Mouse (Mus musculus): ENCODE data around the gene Gm10681. TPM values are rescaled to one million over a fixed set of nuclear protein-coding genes. Genes with fewer than 3 reads are reported as not detected.
"Not testable (repeated sequence)": the region's sequence is repeated elsewhere in the genome, so short reads cannot be mapped to it uniquely, and the experiment has no call there.

Gene Gm10681
- polyA plus RNA-seq, 1 experiment from 2014 or later, result not detected

DNA sequence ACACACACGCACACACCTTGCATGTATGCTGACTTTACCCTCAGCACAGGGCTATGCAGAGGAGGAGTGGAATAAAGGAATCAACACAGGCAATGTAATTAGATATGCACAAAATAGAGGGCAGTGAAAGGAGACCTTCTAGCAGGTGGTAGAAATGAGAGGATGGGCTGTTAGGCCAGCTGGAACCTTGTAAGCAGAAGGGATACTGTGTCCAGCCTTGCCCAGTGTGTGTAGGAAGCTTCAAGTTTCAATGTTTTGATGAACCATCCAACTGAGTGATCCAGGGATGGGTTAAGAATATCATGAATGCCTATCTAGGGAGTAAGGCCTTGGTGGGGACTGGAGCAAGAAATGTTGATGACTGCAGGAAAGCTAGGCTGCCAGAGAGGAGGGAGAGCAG, 40.1 kb downstream of the Gm10681 start:
- H3K4me1 ChIP-seq (ENCODE audit: control insufficient read depth, insufficient read depth, low read length); H3K27me3 ChIP-seq (ENCODE audit: control insufficient read depth, insufficient read depth, low read length); ATAC-seq (ENCODE audit: low FRiP score); DNase-seq (ENCODE audit: low spot score, missing footprints); H3K4me2 ChIP-seq; H3K27ac ChIP-seq (ENCODE audit: low read depth, low read length); H3K36me3 ChIP-seq (ENCODE audit: control insufficient read depth, insufficient read depth, low read length); H3K9me3 ChIP-seq (ENCODE audit: control insufficient read depth, low read length); H3K4me3 ChIP-seq (ENCODE audit: low read depth, low read length); H3K9ac ChIP-seq (ENCODE audit: low read length): not testable (repeated sequence)
- WGBS, result 100% methylated on average over 1 of the region's 1 CpGs

GRCm38 (mm10) chr3:98547641-98548040, 41.0 kb downstream of the Gm10681 start:
- H3K4me3 ChIP-seq (ENCODE audit: low read depth, low read length); H3K4me1 ChIP-seq (ENCODE audit: control insufficient read depth, insufficient read depth, low read length); DNase-seq (ENCODE audit: low spot score, missing footprints); H3K36me3 ChIP-seq (ENCODE audit: control insufficient read depth, insufficient read depth, low read length); H3K27me3 ChIP-seq (ENCODE audit: control insufficient read depth, insufficient read depth, low read length); H3K9me3 ChIP-seq (ENCODE audit: control insufficient read depth, low read length); H3K4me2 ChIP-seq; ATAC-seq (ENCODE audit: low FRiP score); H3K9ac ChIP-seq (ENCODE audit: low read length); H3K27ac ChIP-seq (ENCODE audit: low read depth, low read length): not testable (repeated sequence)

DNA sequence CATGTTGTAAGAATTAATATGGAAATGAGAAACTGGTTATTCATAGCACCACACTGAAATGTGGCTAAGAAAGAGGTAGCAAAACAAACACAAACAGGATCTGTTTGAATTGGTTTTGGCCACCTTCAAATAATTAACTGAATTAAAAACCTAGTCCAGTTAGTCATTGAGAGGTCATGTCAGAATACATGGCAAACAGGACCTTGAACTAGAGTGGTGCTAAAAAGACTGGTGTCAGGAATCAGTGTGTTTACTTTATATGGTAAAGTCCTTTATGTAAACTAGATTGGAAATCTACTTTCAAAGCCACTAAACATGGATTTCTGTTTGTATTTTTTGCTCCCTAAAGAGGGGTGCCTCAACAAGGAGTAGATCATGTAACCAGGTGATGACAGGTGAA, 63.6 kb downstream of the Gm10681 start:
- H3K4me1 ChIP-seq (ENCODE audit: control insufficient read depth, insufficient read depth, low read length); H3K36me3 ChIP-seq (ENCODE audit: control insufficient read depth, insufficient read depth, low read length); ATAC-seq (ENCODE audit: low FRiP score); DNase-seq (ENCODE audit: low spot score, missing footprints); H3K9me3 ChIP-seq (ENCODE audit: control insufficient read depth, low read length); H3K4me3 ChIP-seq (ENCODE audit: low read depth, low read length); H3K4me2 ChIP-seq; H3K27me3 ChIP-seq (ENCODE audit: control insufficient read depth, insufficient read depth, low read length); H3K27ac ChIP-seq (ENCODE audit: low read depth, low read length); H3K9ac ChIP-seq (ENCODE audit: low read length): not testable (repeated sequence)

DNA sequence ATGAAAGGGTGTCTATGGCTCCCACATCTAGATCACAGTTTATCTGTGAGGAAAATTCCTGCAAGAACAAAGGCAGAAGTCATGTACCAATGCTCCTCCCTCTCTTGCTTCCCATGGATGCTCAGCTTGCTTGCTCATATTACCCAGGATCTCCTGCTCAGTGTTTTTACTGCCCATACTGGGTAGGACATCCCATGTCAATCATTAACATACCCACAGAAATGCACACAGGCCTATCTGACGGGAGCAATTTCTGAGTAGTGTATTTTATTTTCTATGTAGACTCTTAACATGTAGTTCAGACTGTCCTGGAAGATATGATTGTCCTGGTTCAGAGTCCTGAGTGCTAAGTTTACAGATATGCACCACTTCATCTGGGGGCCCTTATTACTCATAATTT, 64.1 kb downstream of the Gm10681 start:
- not testable (repeated sequence) for ATAC-seq (ENCODE audit: low FRiP score); H3K36me3 ChIP-seq (ENCODE audit: control insufficient read depth, insufficient read depth, low read length); H3K27me3 ChIP-seq (ENCODE audit: control insufficient read depth, insufficient read depth, low read length); H3K9me3 ChIP-seq (ENCODE audit: control insufficient read depth, low read length); DNase-seq (ENCODE audit: low spot score, missing footprints); H3K4me3 ChIP-seq (ENCODE audit: low read depth, low read length); H3K9ac ChIP-seq (ENCODE audit: low read length); H3K4me1 ChIP-seq (ENCODE audit: control insufficient read depth, insufficient read depth, low read length); H3K4me2 ChIP-seq; H3K27ac ChIP-seq (ENCODE audit: low read depth, low read length)
- WGBS, result no CpG with 5 or more reads among the region's 1 CpGs

DNA sequence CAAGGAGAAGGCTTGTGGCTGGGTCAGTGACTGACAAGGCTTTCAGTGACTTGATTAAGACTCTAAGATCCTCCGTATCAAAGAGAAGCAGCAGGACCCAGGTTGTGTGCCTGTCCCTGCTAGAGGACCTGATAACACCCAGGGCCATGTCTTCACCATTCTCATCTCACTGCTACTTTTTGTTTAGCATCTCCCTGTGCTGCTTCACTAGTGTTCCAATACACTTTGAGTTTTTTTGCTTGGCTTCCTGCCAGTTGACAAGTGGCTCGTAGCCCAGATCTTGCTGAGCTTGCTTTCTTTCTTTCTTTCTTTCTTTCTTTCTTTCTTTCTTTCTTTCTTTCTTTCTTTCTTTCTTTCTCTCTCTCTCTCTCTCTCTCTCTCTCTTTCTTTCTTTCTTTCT, 65.8 kb downstream of the Gm10681 start:
- H3K9ac ChIP-seq (ENCODE audit: low read length); ATAC-seq (ENCODE audit: low FRiP score); H3K4me1 ChIP-seq (ENCODE audit: control insufficient read depth, insufficient read depth, low read length); H3K27me3 ChIP-seq (ENCODE audit: control insufficient read depth, insufficient read depth, low read length); H3K4me3 ChIP-seq (ENCODE audit: low read depth, low read length); H3K36me3 ChIP-seq (ENCODE audit: control insufficient read depth, insufficient read depth, low read length); H3K9me3 ChIP-seq (ENCODE audit: control insufficient read depth, low read length); DNase-seq (ENCODE audit: low spot score, missing footprints); H3K27ac ChIP-seq (ENCODE audit: low read depth, low read length); H3K4me2 ChIP-seq: not testable (repeated sequence)
- WGBS, result 89% methylated on average over 1 of the region's 2 CpGs

- not testable (repeated sequence) for ATAC-seq (ENCODE audit: low FRiP score); H3K36me3 ChIP-seq (ENCODE audit: control insufficient read depth, insufficient read depth, low read length); H3K9me3 ChIP-seq (ENCODE audit: control insufficient read depth, low read length); H3K4me1 ChIP-seq (ENCODE audit: control insufficient read depth, insufficient read depth, low read length); H3K27me3 ChIP-seq (ENCODE audit: control insufficient read depth, insufficient read depth, low read length); H3K27ac ChIP-seq (ENCODE audit: low read depth, low read length); H3K9ac ChIP-seq (ENCODE audit: low read length); H3K4me2 ChIP-seq; DNase-seq (ENCODE audit: low spot score, missing footprints); H3K4me3 ChIP-seq (ENCODE audit: low read depth, low read length)
- WGBS, result no CpG with 5 or more reads among the region's 1 CpGs
These were observed 78.2 kb downstream of the Gm10681 start, which contains the start of gene Hsd3b4 for GRCm38 (mm10) chr3:98510414-98510813. Hsd3b4 (minus strand) TSS chr3:98510514.

DNA sequence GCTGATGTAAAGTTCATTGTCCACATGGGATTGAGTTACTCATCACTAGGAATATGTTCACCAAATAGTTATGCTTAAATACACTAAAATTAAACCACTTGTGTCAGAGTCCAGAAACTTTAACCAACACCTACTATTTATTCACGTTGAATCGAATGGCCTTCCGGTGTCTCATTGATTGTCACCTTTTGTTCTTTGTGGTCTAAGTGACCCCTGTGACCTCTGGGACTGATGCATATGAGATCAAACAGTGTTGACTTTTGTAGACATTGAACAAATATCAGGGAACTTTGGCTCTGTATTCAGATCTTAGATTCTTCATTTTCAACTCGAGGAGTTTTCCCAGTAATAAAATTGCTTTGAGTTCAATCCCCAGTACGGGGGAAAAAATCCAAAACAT, 81.4 kb downstream of the Gm10681 start:
- H3K27me3 ChIP-seq (ENCODE audit: control insufficient read depth, insufficient read depth, low read length); H3K9ac ChIP-seq (ENCODE audit: low read length); H3K4me1 ChIP-seq (ENCODE audit: control insufficient read depth, insufficient read depth, low read length); ATAC-seq (ENCODE audit: low FRiP score); H3K9me3 ChIP-seq (ENCODE audit: control insufficient read depth, low read length); H3K4me2 ChIP-seq; H3K27ac ChIP-seq (ENCODE audit: low read depth, low read length); H3K36me3 ChIP-seq (ENCODE audit: control insufficient read depth, insufficient read depth, low read length); H3K4me3 ChIP-seq (ENCODE audit: low read depth, low read length); DNase-seq (ENCODE audit: low spot score, missing footprints): not testable (repeated sequence)
- no CpG with 5 or more reads among the region's 5 CpGs for WGBS

Other genes starting within 250 kb of the Gm10681 start
- 317 and 361 TPM in 2 replicates for gene Phgdh, start 248.8 kb downstream of the Gm10681 start, polyA plus RNA-seq (2014; fragmentation: Nextera tagmentation; extraction: Ambion mirVana)
- 9.5 and 10.2 TPM in 2 replicates for gene Zfp697, start 206.3 kb downstream of the Gm10681 start, polyA plus RNA-seq (2014; fragmentation: Nextera tagmentation; extraction: Ambion mirVana)
- 0.10 TPM in 1 of 2 replicates, not detected in the other for gene Gm4450, start 131.7 kb downstream of the Gm10681 start, polyA plus RNA-seq (2014; fragmentation: Nextera tagmentation; extraction: Ambion mirVana)
- not detected in 2 replicates for gene Hsd3b4, start 78.3 kb downstream of the Gm10681 start, polyA plus RNA-seq (2014; fragmentation: Nextera tagmentation; extraction: Ambion mirVana)
- gene Hsd3b5, start 41.4 kb upstream of the Gm10681 start, polyA plus RNA-seq (2014; fragmentation: Nextera tagmentation; extraction: Ambion mirVana), result not detected in 2 replicates
- gene Hsd3b2, start 135.7 kb upstream of the Gm10681 start, polyA plus RNA-seq (2014; fragmentation: Nextera tagmentation; extraction: Ambion mirVana), result not detected in 2 replicates
- 0.03 and 0.12 TPM in 2 replicates for gene Hsd3b3, start 174.3 kb upstream of the Gm10681 start, polyA plus RNA-seq (2014; fragmentation: Nextera tagmentation; extraction: Ambion mirVana)
- gene Hsd3b6, start 225.6 kb upstream of the Gm10681 start, polyA plus RNA-seq (2014; fragmentation: Nextera tagmentation; extraction: Ambion mirVana), result 18.8 and 24.4 TPM in 2 replicates